Mouse (Mus musculus) forebrain, embryonic 11.5 days (tissue): ENCODE results near the gene Gm20388. TPM values are rescaled to one million over a fixed set of nuclear protein-coding genes. Genes with fewer than 3 reads are reported as not detected.
A peak's percentile ranks its signal among the peaks of the same experiment; 100 is the strongest.

Experiments used
- ATAC-seq: fragments of 200-750 bp; cut with Nextera tagmentation; replicated peaks from 2 replicates; pipeline ENCODE4 v1.8.0; 2017; ENCODE audit warnings: moderate TSS enrichment; ENCODE audit not compliant: low FRiP score
- DNase-seq: peaks from one replicate; pipeline ENCODE4 v3.0.0-alpha.2; 2017; ENCODE audit warnings: low spot score
- H3K27ac ChIP-seq: fragments of 300-500 bp; sonication (generic); 2 replicates; pipeline ENCODE4 v1.5.1; 2014; ENCODE audit warnings: low read depth, low read length
- H3K27me3 ChIP-seq: fragments of 300-500 bp; sonication (generic); 2 replicates; pipeline ENCODE4 v1.6.1; 2014; ENCODE audit warnings: mild to moderate bottlenecking, low read length, mixed read lengths; ENCODE audit not compliant: control insufficient read depth, insufficient read depth
- H3K36me3 ChIP-seq: fragments of 300-500 bp; sonication (generic); 2 replicates; pipeline ENCODE4 v1.6.1; 2014; ENCODE audit warnings: mild to moderate bottlenecking, low read length, moderate library complexity, mixed read lengths; ENCODE audit not compliant: control insufficient read depth, insufficient read depth
- H3K4me1 ChIP-seq: fragments of 300-500 bp; sonication (generic); replicated peaks from 2 replicates; pipeline ENCODE4 v1.6.1; 2014; ENCODE audit warnings: low read length, mixed read lengths; ENCODE audit not compliant: control insufficient read depth, insufficient read depth
- H3K4me2 ChIP-seq: fragments of 300-500 bp; sonication (generic); 2 replicates; pipeline ENCODE4 v1.6.1; 2014; ENCODE audit warnings: low read depth, mild to moderate bottlenecking, low read length, moderate library complexity, mixed read lengths; ENCODE audit not compliant: severe bottlenecking
- H3K4me3 ChIP-seq: fragments of 300-500 bp; sonication (generic); 2 replicates; pipeline ENCODE4 v1.5.1; 2014; ENCODE audit warnings: low read depth, low read length
- H3K9ac ChIP-seq: fragments of 300-500 bp; sonication (generic); 2 replicates; pipeline ENCODE4 v1.6.1; 2014; ENCODE audit warnings: low read length
- H3K9me3 ChIP-seq: fragments of 300-500 bp; sonication (generic); 2 replicates; pipeline ENCODE4 v1.6.1; 2016; ENCODE audit warnings: low read length, mixed read lengths; ENCODE audit not compliant: control insufficient read depth
- WGBS: fragments of 180-500 bp; shearing (Covaris S2); extraction: QIAGEN DNeasy Blood & Tissue Kit; methylation state at CpG from one replicate; pipeline ENCODE4 v1.1.7; 2014; 5-methylcytosine and 5-hydroxymethylcytosine counted together
- polyA plus RNA-seq: library from polyadenylated mRNA; unstranded; fragments of >200 nt; fragmentation: Nextera tagmentation; extraction: Ambion mirVana; gene quantifications from 2 replicates; pipeline ENCODE4 v1.2.1, GENCODE M21; 2014

Gm20388 gene
- polyA plus RNA-seq, 1 experiment from 2014 or later, result not detected

DNA sequence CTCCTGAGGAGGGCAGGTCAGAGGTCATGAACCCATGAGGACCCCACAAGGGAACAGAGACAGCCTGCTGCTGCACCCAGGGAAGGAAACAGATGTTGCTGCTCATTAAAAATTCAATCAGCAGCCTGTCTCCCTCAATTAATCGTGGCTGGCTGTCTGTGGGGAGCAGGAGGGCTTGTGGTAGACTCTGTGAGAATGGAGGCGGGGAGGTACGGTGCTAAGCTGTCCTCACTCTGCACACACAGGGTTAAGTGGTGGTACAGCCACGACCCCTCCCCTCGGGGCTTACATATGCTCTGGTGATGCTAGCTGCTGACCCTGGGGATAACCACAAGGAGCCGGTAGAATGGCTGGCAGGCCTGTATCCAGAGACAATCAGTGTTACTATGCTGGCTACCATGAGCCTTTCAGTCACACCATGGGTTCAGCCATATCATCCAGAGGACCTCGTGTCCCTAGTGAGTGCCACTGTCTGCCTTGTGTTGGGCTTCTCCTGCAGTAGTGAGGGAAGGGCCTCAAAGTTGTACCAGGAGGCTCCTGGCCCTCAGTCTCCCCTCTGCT, 654.6 kb downstream of the Gm20388 start:
- H3K36me3 ChIP-seq, result peaks cover 16% of the 10 kb centered on the region
- ATAC-seq (peak; percentile 40), DNase-seq (no peak)
- peaks cover 53% of the 10 kb centered on the region for H3K4me1 ChIP-seq
- peak overlapping the region; percentile 66 for H3K27ac ChIP-seq
- H3K4me2 ChIP-seq, result no peak overlapping the region
- 9% methylated on average over 7 of the region's 7 CpGs for WGBS
- H3K9me3 ChIP-seq, result no peaks in the 10 kb centered on the region
- H3K27me3 ChIP-seq, result no peaks in the 10 kb centered on the region
- peak overlapping the region; percentile 20; the same call in 1 of the 2 replicates for H3K9ac ChIP-seq
- H3K4me3 ChIP-seq, result no peak overlapping the region

DNA sequence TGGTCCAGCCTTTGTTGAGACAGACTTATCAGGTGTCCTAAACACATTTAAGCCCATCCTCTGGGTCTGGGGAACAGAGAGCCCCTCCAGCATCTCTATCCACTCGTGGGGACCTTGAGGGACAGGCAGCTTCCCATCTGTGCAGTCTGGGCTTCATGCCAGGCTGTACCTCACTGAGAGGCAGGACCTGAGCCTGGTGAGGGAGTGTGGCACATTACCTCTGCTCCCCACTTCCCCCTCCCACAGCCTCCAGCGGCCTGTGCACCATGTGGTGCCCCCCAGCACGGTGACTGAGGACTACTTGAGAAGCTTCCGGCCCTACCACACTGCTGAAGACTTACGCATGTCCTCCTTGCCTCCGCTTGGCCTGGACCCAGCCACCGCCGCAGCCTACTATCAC, 656.0 kb downstream of the Gm20388 start:
- H3K27me3 ChIP-seq, result no peaks in the 10 kb centered on the region
- no peak for ATAC-seq
- WGBS, result 91% methylated on average over 8 of the region's 8 CpGs
- no peak overlapping the region for H3K27ac ChIP-seq
- H3K36me3 ChIP-seq, result peaks cover 16% of the 10 kb centered on the region
- DNase-seq, result no peak
- no peak overlapping the region for H3K4me2 ChIP-seq
- H3K4me3 ChIP-seq, result no peak overlapping the region
- H3K9me3 ChIP-seq, result no peaks in the 10 kb centered on the region
- H3K4me1 ChIP-seq, result peaks cover 40% of the 10 kb centered on the region
- H3K9ac ChIP-seq, result no peak overlapping the region

DNA sequence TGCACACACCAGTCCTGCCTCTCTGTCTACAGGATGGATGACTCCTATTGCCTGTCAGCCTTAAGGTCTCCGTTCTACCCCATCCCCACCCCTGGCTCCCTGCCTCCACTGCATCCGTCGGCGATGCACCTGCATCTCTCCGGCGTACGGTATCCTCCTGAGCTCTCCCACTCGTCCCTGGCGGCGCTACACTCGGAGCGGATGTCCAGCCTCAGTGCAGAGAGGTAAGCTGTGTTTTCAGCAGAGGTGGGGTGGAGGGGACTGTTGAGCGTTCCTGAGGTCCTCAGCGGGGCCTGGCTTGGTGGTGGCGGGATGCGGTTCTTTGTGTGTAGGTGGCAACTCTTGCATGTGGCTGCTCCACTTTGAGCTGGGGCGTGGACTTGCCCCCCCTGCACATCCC, 657.1 kb downstream of the Gm20388 start:
- H3K27me3 ChIP-seq, result no peaks in the 10 kb centered on the region
- H3K4me3 ChIP-seq, result no peak overlapping the region
- WGBS, result 98% methylated on average over 17 of the region's 17 CpGs
- H3K36me3 ChIP-seq, result peaks cover 20% of the 10 kb centered on the region
- H3K27ac ChIP-seq, result no peak overlapping the region
- ATAC-seq (no peak), DNase-seq (no peak)
- H3K9ac ChIP-seq, result no peak overlapping the region
- H3K4me2 ChIP-seq, result no peak overlapping the region
- no peaks in the 10 kb centered on the region for H3K9me3 ChIP-seq
- peaks cover 30% of the 10 kb centered on the region for H3K4me1 ChIP-seq

DNA sequence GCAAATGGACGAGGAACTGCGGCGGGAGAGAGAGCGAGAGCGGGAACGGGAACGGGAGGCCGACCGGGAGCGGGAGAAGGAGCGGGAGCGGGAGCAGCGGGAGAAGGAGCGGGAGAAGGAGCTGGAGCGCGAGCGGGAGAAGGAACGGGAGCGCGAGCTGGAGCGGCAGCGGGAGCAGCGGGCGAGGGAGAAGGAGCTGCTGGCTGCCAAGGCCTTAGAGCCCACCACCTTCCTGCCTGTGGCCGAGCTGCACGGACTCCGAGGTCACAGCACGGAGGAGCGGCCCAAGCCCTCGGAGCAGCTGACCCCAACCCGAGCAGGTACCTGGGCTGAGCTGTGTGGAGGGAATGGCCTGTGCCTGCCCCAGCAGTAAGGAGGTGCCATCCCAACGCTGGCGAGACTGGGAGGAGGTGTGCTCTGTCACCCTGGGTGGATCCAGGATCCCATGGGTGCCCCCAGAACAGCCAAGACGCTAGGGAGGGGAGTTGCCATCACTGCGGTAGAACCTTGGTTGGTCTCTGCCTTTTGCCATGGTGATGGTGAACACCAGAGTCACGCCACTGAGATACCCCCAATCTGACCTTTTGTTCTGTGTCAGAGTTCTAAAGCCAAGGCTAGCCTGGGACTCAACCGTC, 657.6 kb downstream of the Gm20388 start:
- H3K4me3 ChIP-seq, result no peak overlapping the region

DNA sequence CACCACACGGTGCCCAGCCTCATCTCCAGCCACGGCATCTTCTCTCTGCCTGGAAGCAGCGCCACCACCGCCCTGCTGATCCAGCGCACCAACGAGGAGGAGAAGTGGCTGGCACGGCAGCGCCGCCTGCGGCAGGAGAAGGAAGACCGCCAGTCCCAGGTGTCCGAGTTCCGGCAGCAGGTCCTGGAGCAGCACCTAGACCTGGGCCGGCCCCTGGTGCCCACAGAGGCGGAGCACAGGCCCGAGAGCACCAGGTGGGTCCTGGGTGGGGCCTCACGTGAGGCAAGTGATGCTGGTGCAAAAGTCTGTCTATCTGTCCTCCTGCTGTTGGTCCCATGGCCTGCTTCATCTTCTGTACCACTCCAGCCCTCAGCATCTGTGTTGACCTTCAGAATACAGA, 658.5 kb downstream of the Gm20388 start:
- WGBS, result 95% methylated on average over 16 of the region's 17 CpGs
- Histone ChIP-seq H3K36me3 (peaks cover 21% of the 10 kb centered on the region), H3K9me3 (no peaks in the 10 kb centered on the region), H3K27ac (no peak overlapping the region), H3K27me3 (no peaks in the 10 kb centered on the region), H3K4me3 (no peak overlapping the region), H3K4me2 (no peak overlapping the region), H3K4me1 (peaks cover 17% of the 10 kb centered on the region), H3K9ac (no peak overlapping the region)
- ATAC-seq, result no peak
- DNase-seq, result no peak

More for the DNA sequence above, 657.6 kb downstream of the Gm20388 start:
- H3K4me1 ChIP-seq, result peaks cover 25% of the 10 kb centered on the region
- no peak overlapping the region for H3K4me2 ChIP-seq
- H3K9ac ChIP-seq, result no peak overlapping the region
- no peak for ATAC-seq
- no peaks in the 10 kb centered on the region for H3K9me3 ChIP-seq
- no peaks in the 10 kb centered on the region for H3K27me3 ChIP-seq
- no peak overlapping the region for H3K27ac ChIP-seq
- 98% methylated on average over 36 of the region's 37 CpGs for WGBS
- H3K36me3 ChIP-seq, result peaks cover 20% of the 10 kb centered on the region
- no peak for DNase-seq

DNA sequence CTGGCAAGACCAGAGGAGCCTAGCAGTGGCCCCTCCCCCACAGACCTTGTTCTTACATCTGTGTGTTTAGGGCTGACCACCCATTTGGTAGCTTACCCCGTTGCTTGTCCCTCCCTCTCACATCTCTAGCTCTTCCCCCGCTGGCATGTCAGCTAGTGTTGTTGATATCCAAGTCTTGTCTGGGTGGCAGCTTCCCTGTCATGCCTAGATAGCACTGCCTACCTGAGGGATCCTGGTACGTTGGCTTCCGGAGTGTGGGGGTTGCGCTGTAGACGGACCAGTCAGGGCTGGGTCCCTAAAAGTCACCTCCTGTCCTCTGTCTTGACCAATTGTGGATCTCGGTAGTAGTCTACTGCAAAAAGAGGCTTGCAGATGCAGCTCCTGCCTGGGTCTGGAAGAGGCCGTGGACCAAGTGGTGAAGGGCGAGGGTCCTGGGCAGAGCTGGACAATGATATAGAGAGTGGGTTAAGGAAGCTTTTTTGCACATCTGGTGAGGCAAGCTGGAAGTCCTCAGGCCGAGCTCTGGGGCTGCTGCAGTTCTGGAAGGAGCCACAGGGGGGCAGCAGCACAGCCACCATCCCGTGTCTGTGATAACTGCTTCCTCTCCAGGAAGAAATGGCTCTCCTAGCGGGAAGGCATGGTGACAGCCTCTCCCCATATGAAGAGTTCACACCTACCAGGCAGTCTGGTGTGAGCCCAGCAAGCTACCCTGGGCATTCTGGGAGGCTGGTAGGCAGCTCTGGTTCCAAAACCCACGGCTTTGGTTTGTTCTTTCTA, 659.5 kb downstream of the Gm20388 start:
- no peak for ATAC-seq
- no peak overlapping the region for H3K9ac ChIP-seq
- peaks cover 9% of the 10 kb centered on the region for H3K4me1 ChIP-seq
- DNase-seq, result peak; percentile 92
- H3K27me3 ChIP-seq, result no peaks in the 10 kb centered on the region
- H3K27ac ChIP-seq, result no peak overlapping the region
- peaks cover 28% of the 10 kb centered on the region for H3K36me3 ChIP-seq
- no peaks in the 10 kb centered on the region for H3K9me3 ChIP-seq
- WGBS, result 64% methylated on average over 13 of the region's 13 CpGs
- no peak overlapping the region for H3K4me3 ChIP-seq
- no peak overlapping the region for H3K4me2 ChIP-seq

DNA sequence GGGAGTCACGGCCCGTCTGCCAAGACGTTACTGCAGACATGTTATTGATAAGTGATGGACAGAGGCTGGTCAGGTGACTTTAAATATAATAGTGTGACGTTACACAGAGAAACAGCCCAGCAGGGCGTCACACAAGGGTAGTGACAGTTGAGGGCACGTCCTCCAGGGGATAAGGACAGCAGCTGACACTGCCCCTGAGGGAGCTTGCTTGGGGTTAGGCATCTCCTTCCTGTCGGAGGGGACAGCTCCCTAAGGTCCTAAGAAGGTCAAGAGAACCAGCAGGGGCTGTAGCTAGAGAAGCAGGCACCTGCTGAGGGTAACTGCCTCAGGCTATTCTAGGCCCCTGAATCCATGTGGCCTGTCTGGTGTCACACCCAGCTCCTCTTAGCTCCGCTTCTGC, 660.9 kb downstream of the Gm20388 start:
- H3K4me3 ChIP-seq, result no peak overlapping the region
- 80% methylated on average over 8 of the region's 8 CpGs for WGBS
- no peak for ATAC-seq
- no peak overlapping the region for H3K9ac ChIP-seq
- H3K4me1 ChIP-seq, result no peaks in the 10 kb centered on the region; the same call in 1 of the 2 replicates
- no peaks in the 10 kb centered on the region for H3K27me3 ChIP-seq
- H3K4me2 ChIP-seq, result no peak overlapping the region
- no peaks in the 10 kb centered on the region for H3K9me3 ChIP-seq
- no peak for DNase-seq
- no peak overlapping the region for H3K27ac ChIP-seq
- peaks cover 36% of the 10 kb centered on the region for H3K36me3 ChIP-seq

DNA sequence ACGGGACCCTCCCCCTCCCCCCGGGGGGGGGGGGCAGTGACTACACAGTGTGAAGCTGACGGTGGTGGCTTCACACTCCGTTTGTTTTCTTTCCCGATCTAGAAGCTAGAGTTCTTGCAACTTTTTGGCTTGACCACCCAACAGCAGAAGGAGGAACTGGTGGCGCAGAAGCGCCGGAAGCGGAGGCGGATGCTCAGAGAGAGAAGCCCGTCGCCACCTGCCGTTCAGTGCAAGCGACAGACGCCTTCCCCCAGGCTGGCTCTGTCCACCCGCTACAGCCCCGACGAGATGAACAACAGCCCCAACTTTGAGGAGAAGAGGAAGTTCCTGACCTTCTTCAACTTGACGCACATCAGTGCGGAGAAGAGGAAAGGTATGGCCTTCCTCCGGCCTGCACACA, 661.9 kb downstream of the Gm20388 start:
- H3K36me3 ChIP-seq, result peaks cover 33% of the 10 kb centered on the region
- ATAC-seq, result no peak
- H3K27ac ChIP-seq, result no peak overlapping the region

More for the DNA sequence above, 661.9 kb downstream of the Gm20388 start:
- Histone ChIP-seq H3K4me1 (no peaks in the 10 kb centered on the region; the same call in 1 of the 2 replicates), H3K4me2 (no peak overlapping the region), H3K27me3 (no peaks in the 10 kb centered on the region), H3K9ac (no peak overlapping the region), H3K4me3 (no peak overlapping the region), H3K9me3 (no peaks in the 10 kb centered on the region)
- no peak for DNase-seq
- 84% methylated on average over 21 of the region's 21 CpGs for WGBS
